Mouse (Mus musculus): ENCODE data around the gene Eef1e1.
"Not testable (repeated sequence)": the region's sequence is repeated elsewhere in the genome, so short reads cannot be mapped to it uniquely, and the experiment has no call there.

The Eef1e1 gene

DNA sequence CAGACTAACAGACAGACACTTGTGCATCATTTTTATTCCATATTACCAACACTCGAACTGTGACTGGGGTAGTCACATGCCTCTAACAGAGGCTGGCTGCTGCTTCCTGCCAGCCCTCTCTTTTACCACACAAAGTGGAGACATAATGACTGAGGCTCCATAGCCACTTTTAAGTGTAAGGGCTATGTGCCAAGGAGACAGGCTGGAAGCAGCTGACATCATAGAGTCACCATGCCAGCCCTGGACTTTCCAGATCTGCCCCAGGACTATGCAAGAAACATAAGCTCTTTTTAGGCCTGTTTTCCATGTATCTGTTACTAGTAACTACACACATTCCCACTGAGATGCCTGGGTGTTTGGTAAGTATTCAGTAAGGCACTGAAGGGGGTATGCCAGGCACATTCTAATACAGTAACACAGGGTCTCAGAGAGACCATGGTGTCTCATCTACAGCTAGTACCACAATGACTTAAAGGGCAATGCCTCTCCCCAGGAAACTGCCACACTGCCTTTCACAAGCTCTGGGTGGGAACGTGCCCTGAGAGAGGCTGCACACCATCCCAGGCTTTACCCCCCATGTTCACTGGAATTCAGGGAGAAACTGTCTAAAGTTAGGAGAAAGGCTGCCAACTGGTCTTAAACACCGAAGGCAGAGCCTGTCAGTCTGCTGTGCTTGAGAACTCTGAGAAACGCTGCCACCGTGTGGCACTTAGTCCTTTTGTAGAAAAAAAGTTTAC lies 33.2 kb downstream of the Eef1e1 start:
- peak; percentile 54 for DNase-seq (ENCODE audit: low read depth, low spot score)

DNA sequence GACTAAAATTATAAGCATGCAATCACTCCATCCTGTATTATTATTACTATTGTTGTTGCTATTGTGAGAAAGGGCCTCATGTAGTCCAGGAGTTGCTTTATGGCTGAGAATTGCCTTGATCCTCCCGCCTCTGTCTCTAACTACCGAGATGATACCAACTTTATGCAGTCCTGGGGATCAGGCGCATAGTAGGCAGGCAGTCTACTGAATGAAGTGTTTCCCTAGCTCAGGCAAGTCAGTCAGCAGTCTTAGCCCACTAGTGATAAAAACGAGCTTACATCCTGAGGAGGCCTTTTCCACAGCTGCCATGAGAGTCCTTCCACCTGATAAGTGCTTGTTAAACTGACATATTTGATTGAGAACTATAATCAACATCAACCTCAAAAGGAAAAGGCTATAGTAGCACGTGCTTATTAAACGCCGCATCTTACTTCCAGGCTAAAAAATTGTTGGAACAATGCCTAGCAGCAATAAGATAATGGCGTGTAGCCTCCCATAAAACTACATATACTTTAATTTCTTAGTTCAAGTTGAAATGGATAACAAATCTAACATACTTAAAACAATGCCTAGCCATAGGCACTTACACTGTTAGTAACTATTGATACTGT lies 34.5 kb downstream of the Eef1e1 start:
- no peak for DNase-seq (ENCODE audit: low read depth, low spot score)

- DNase-seq (ENCODE audit: low read depth, low spot score): peak; percentile 15
These were observed 35.6 kb downstream of the Eef1e1 start for GRCm38 (mm10) chr13:38623296-38623695.

GRCm38 (mm10) chr13:38618001-38618630 lies 40.7 kb downstream of the Eef1e1 start:
- not testable (repeated sequence) for DNase-seq (ENCODE audit: low read depth, low spot score)

GRCm38 (mm10) chr13:38616887-38617286 lies 42.0 kb downstream of the Eef1e1 start:
- no peak for DNase-seq (ENCODE audit: low read depth, low spot score)

DNA sequence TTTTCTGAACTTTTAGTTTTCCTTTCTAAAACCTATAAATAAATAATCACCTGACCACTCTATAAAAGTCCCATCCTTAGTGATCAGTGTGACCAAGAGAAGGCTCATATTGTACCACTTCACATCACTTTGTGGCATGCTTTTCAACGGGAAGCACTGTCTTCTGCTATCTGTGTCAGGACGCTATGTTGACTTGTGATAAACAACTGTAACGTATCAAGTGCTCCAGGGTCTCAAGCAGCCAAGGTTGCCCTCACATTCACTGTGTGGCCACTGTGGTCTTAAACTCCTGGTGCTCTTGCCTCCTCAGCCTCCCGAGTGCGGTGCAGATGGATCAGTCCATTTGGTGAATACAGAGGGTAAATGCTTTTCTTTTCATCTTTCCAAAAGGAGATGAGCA lies 43.2 kb downstream of the Eef1e1 start:
- DNase-seq (ENCODE audit: low read depth, low spot score): no peak

DNA sequence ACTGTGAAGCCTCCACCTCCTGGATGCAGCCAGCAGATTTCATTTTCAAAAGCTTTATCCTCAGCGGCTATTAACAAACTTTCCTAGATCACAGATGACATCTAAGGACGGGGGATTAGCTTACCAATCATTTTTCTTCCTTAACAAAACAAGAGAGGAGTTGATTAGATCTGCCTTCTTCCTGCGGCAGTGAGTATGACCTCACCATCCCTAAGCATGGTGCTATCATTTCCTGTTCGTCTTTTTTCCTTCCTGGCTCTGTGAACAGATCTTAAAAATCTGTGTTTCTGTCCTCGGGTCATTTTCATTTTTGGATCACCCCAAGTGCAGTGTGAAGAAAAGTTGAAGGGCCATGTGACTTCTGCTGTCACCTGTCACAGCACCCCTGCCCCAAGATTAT lies 44.6 kb downstream of the Eef1e1 start:
- DNase-seq (ENCODE audit: low read depth, low spot score): no peak

GRCm38 (mm10) chr13:38613583-38613982 lies 45.3 kb downstream of the Eef1e1 start:
- DNase-seq (ENCODE audit: low read depth, low spot score): no peak

GRCm38 (mm10) chr13:38612608-38613007 lies 46.2 kb downstream of the Eef1e1 start:
- no peak for DNase-seq (ENCODE audit: low read depth, low spot score)

DNA sequence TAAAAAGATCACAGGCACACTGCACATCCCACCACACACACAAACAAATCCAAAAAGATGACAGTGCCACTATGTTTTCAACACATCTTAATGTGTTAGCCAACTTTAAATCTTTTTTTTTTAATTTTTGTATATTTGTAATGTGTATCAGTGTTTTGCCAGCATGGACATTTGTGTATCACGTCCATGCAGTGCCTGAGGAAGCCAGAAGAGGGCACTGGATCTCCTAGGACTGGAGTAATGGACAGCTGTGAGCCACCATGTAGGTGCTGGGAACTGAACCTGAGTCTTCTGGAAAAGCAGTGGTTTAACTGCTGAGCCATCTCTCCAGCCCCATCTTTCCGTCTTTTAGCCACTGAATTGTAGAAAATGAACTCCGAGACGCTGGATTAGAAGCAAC lies 46.7 kb downstream of the Eef1e1 start:
- no peak for DNase-seq (ENCODE audit: low read depth, low spot score)

DNA sequence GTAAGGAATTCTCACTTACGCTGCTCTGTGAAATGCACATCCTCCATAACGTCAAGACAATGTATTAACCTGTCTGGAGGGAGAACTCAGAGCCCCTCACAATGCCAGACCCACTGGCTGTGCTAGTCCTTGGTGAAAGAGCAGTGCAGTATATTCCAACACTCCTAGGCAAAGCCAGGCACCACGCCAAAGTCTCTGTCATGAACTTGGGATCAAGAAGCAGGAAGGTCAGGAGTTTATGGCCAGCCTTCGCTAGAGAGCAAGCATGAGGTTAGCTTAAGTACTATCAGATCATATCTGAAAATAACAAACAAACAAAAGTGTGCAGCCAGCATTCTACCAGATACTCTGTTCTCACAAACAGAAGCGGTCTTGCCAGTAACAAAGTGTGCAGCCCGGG lies 48.5 kb downstream of the Eef1e1 start:
- no peak for DNase-seq (ENCODE audit: low read depth, low spot score)

GRCm38 (mm10) chr13:38607130-38607529 lies 51.7 kb downstream of the Eef1e1 start:
- DNase-seq (ENCODE audit: low read depth, low spot score): no peak

DNA sequence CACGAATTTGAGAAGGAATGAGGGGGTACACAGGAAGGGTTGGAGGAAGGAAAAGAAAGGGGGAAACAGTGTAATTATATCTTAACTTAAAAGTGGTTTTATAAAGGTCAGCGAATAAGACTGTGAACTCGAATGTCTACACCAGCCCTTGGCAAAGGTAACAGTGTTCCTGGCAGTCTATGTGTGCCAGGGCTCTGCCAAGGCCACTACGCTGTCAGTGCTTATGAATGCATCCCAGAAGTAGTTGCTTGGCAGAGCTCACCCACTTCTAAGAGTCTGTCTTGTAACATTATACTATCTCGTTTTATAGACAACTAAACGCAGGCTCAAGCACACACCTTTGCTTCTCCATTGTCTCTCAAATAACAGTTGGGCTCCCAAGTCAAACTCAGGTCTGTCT lies 53.5 kb downstream of the Eef1e1 start:
- DNase-seq (ENCODE audit: low read depth, low spot score): no peak

- DNase-seq (ENCODE audit: low read depth, low spot score): peak; percentile 84
These were observed 55.9 kb downstream of the Eef1e1 start for GRCm38 (mm10) chr13:38602966-38603365.

DNA sequence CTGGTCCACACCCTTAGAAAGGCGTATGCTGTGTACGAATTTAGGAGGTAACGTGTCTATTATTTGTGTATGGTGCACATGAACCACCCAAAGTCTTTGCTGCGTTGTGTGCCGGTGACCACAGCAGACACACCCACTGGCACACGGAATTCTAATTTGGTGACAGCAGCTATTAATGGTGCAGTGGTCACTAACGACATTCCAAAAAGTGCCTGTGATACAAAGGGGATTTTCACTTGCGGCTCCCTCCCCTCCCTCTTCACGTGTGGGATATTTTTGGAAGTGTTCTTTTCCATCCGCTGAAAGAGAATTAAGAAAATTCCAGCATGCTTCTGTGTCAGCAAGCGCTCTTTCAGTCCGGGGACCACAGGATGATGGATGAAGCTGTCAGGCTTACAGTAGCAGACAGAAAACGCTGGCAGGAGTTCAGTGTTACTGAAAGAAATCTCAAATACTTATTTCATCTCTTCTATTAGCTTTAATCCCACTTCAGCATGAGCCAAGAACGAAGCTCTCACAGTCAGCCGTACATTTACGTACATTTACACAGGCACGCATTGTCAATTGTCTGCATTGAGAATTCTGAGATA lies 56.5 kb downstream of the Eef1e1 start:
- DNase-seq (ENCODE audit: low read depth, low spot score): no peak

DNA sequence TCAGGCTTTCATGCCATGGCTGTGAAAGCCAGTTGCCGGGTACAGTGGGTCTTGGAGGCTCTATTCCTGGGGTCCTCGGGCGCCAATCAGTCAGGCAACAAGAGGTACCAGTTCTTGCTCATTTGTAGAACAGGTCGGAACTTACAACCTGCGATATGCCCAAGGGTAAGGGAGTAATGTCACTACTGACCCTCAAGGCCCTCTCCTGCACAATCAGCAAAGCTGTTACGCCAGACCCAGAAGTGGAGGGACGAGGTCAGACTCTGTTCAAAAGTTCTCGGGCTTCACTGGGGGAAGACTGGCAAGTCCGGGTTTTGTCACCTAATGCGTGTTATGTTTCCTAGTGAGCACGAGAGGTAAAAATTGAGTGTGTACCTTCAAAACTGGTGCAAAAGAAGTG lies 58.0 kb downstream of the Eef1e1 start:
- no peak for DNase-seq (ENCODE audit: low read depth, low spot score)

DNA sequence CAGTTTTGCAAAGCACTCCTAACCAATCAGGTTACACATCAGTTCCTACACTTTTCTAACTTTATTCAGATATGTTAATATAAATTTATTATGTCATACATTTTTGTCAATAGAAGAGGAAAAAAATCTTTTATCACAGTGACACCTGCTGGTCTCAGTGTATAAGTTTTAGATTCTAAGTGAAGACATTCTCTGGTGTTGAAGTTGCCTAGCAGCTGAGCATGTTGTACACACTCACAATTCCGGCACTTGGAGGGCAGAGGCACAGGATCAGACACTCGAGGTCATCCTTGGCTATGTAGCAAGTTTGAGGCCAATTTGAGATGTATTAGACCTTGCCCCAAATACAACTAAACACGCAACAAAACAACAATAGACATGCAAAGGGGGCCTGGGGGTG lies 61.8 kb downstream of the Eef1e1 start:
- DNase-seq (ENCODE audit: low read depth, low spot score): peak; percentile 34

DNA sequence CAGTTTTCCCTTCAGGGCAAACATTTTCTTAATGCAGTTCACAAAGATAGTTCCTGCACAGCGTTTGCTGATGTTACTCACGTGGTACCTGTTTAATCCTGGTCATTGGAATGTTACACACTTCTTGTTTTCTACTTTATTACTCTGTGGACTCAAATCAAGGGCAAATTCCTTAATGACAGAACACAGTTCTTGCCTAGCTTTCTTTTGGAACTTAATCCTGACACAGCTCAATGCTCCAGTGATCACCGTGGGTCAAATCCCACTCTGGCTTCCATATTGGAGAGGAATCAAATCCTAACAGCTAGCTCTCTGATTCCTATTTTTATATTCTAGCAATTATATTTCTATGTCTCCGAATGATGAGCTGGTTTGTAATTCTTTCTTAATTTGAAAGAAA lies 62.4 kb downstream of the Eef1e1 start:
- DNase-seq (ENCODE audit: low read depth, low spot score): no peak
